Mouse (Mus musculus) 3T3-L1 (cell line): ENCODE results near the gene Dlgap4.

Experiments used
- DNase-seq: peaks from one replicate; pipeline ENCODE4 v3.0.0-alpha.2; 2015; ENCODE audit warnings: low read depth, low spot score

Dlgap4 gene

GRCm38 (mm10) chr2:156737976-156738375, 124.5 kb downstream of the Dlgap4 start:
- no peak for DNase-seq

- no peak for DNase-seq
Observed at GRCm38 (mm10) chr2:156741265-156741664, 127.8 kb downstream of the Dlgap4 start.

GRCm38 (mm10) chr2:156741998-156742397, 128.5 kb downstream of the Dlgap4 start:
- DNase-seq, result no peak

- no peak for DNase-seq
Observed at GRCm38 (mm10) chr2:156743248-156743647, 129.7 kb downstream of the Dlgap4 start.

GRCm38 (mm10) chr2:156744414-156744813, 130.9 kb downstream of the Dlgap4 start:
- no peak for DNase-seq

GRCm38 (mm10) chr2:156747315-156747714, 133.8 kb downstream of the Dlgap4 start:
- no peak for DNase-seq

- DNase-seq, result no peak
Observed at GRCm38 (mm10) chr2:156749687-156750086, 136.2 kb downstream of the Dlgap4 start.

GRCm38 (mm10) chr2:156756937-156757336, 143.4 kb downstream of the Dlgap4 start:
- no peak for DNase-seq

GRCm38 (mm10) chr2:156760843-156761505, 147.5 kb downstream of the Dlgap4 start:
- no peak for DNase-seq

GRCm38 (mm10) chr2:156761521-156762278, 148.2 kb downstream of the Dlgap4 start:
- no peak for DNase-seq

- no peak for DNase-seq
Observed at GRCm38 (mm10) chr2:156762499-156762898, 149.0 kb downstream of the Dlgap4 start.

GRCm38 (mm10) chr2:156763101-156763500, 149.6 kb downstream of the Dlgap4 start:
- no peak for DNase-seq

- DNase-seq, result no peak
Observed at GRCm38 (mm10) chr2:156764022-156764421, 150.5 kb downstream of the Dlgap4 start.

GRCm38 (mm10) chr2:156764747-156765146, 151.2 kb downstream of the Dlgap4 start:
- DNase-seq, result no peak

GRCm38 (mm10) chr2:156765593-156765992, 152.1 kb downstream of the Dlgap4 start:
- DNase-seq, result no peak

GRCm38 (mm10) chr2:156766227-156767019, 152.9 kb downstream of the Dlgap4 start:
- DNase-seq, result peak; percentile 68

GRCm38 (mm10) chr2:156767108-156767507, 153.6 kb downstream of the Dlgap4 start:
- DNase-seq, result no peak

- no peak for DNase-seq
Observed at GRCm38 (mm10) chr2:156769274-156769673, 155.8 kb downstream of the Dlgap4 start.

- DNase-seq, result no peak
Observed at GRCm38 (mm10) chr2:156773470-156773869, 160.0 kb downstream of the Dlgap4 start.

- no peak for DNase-seq
Observed at GRCm38 (mm10) chr2:156774035-156774737, 160.7 kb downstream of the Dlgap4 start.

GRCm38 (mm10) chr2:156774738-156775454, 161.4 kb downstream of the Dlgap4 start, which contains the start of gene Myl9:
Gene Myl9 (plus strand): TSS chr2:156775420.
- no peak for DNase-seq
